Mouse (Mus musculus) layer of hippocampus, postnatal 14 days (tissue): ENCODE data around the gene Fam196b. TPM values are rescaled to one million over a fixed set of nuclear protein-coding genes. Genes with fewer than 3 reads are reported as not detected.

Source experiments
- DNase-seq, 2 experiments: peaks; one replicate each; pipeline ENCODE4 v3.0.0; 2021 to 2022; ENCODE audit warnings: low spot score in 2 of 2, mixed read lengths in 1 of 2
- total RNA-seq, 2 experiments: library from RNA; stranded (reverse); gene quantifications; 2 replicates each; pipeline ENCODE4 v1.2.3; 2021

Fam196b gene
- total RNA-seq, 2 experiments from 2014 or later, result 0.60 to 0.74 TPM

DNA sequence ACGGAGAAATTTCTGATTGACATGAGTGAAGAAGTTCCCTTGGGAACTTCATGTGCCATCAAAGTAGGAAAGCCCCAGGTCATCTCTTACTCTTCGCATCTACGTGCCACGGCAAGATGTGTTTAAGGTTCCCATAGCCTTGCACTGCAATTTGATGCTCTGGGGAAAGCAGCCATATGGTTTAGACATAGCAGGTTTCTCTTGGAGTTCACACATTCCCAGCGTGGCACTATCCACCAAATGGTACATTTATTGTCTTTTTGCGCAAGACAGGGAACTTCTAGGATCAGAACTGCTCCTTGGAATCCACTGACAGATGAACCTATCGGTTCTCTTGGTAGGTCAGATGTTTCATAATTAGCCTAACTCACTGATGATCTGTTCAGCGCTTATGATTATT, 86.7 kb downstream of the Fam196b start:
- DNase-seq, result no peak

DNA sequence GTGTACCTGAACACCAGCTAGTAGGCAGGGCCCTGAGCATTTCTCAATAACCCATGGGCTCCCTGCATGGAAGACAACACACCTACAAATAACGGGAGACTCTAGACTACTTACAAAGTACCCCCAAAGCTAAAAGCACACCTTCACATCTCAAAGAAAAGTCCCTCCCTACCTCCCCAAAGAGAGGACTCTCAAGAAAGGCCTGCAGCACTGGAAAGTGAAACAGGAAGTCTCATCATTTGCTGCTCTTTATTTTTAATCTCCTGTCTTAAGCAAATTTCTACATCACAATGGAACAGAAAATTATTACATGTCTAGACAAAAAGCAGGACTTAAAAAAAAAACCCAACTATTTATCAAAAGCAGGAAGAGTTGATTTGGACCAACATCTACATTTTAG, 90.7 kb downstream of the Fam196b start:
- no peak for DNase-seq

DNA sequence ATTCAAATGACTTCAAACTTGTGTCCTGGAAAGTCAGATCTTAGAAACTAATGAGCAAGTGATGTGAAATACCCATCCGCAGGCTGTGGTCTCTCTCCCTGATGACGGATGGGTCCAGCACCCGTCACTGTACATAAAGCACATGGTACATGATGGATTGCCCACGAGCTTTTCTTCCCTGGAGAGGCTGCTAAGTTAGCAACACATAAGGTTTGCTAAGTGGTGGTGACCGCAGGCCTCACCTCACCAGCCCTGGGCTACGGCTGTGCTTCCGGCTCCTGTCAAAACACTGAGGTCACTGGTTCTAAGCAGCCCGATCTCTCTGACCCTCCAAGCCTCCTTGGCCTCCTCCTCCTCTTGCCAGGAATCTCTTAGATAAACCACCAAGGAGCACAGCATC, 91.7 kb downstream of the Fam196b start:
- no peak for DNase-seq

DNA sequence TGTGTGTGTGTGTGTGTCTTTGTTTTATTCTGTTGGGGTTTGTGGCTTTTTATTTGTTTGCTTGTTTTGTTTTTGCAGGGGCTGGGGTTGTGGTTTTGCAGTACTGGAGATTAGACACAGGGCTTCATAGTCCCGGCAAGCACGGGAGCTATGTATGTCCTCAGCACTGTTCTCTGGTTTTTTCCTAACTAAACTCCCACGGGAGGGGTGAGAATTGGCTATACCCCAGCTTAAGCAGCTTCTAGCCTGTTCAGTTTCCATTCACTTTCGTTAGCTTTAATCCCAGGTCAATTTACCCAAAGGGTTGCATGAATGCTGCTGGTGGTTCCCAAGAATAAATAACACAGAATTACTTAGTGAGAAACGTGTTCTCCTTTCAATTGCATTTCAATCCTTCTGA, 92.2 kb downstream of the Fam196b start:
- DNase-seq, result no peak

DNA sequence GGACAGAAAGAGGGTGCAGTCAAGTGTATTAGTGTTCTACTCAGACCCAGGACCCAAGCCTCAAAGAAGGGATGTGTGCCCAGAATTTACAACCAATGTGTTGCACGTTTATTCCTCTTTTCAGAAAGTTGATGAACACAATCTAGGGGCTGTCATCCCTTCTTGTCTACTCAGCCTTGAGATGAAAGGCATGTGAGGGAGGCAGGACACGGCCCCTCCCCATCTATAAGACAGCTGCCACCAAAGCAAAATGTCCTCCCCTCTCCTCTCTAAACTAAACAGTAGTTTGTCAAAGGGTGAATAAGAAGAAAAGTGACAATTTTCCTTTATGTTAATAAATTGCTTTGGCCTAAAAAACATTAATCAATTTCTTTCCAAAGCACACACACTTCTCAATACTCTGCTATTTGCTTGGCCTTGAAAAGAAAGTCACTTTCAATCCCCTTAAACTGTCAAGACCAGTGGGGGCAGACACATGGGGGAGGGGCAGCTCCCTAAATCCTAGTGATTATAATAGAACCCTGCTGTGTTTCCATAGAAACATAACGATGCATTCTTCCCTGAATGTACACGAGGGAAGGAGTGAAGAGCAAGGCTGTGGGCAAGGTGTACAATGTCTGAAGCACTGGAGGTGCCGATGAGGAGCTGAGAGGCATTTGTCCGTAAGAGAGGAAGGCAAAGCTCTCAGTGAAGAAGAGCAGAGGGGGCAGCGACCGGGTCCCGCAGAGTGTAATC, 101.4 kb downstream of the Fam196b start:
- DNase-seq, result no peak

- DNase-seq, result no peak
Measured at GRCm38 (mm10) chr11:34416619-34416979, 102.0 kb downstream of the Fam196b start.

- no peak for DNase-seq
Measured at GRCm38 (mm10) chr11:34421061-34421460, 106.4 kb downstream of the Fam196b start.

- no peak for DNase-seq
Measured at GRCm38 (mm10) chr11:34424546-34424945, 109.9 kb downstream of the Fam196b start.

- DNase-seq, result no peak
Measured at GRCm38 (mm10) chr11:34427212-34427611, 112.6 kb downstream of the Fam196b start.

DNA sequence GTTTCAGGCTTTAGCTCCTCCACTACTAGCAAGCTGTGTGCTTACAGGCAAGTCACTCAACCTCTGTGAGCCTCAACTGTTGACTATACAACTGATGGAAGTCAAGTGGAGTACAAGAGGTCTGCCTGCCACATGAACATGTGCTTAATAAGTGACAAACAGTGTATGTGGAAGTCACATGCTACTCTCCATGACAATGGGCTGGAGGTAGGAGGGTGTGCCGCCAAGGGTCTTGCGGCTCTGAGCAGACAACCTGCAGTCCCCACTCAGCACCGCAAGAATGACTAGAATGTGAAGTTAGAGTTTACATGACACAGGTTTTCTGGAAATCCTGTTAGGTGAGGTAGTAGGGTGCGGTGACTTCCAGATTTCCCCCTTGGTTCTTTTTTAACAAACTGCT, 116.3 kb downstream of the Fam196b start:
- DNase-seq, result no peak

GRCm38 (mm10) chr11:34431371-34431770, 116.7 kb downstream of the Fam196b start:
- no peak for DNase-seq

GRCm38 (mm10) chr11:34431978-34432377, 117.4 kb downstream of the Fam196b start:
- no peak for DNase-seq

DNA sequence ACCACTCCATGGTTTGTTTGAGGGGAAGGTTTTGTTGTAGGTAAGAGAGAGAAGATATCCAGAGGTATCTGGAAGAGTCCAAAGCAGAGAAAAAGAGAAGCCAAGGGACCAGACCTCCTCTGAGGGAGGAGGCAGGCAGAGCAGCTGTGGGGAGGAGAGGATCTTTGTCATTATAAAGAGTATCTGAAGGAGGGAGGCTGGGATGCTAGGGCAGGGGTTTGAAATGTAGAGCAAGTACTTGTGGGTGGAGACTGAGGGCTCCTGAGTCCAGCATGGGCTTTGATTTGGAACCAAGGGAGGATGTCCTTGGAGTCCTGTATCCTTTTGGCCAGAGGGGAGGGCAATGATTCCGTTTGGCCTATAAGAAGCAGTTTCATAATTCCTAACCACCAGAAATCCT, 122.8 kb downstream of the Fam196b start:
- no peak for DNase-seq

DNA sequence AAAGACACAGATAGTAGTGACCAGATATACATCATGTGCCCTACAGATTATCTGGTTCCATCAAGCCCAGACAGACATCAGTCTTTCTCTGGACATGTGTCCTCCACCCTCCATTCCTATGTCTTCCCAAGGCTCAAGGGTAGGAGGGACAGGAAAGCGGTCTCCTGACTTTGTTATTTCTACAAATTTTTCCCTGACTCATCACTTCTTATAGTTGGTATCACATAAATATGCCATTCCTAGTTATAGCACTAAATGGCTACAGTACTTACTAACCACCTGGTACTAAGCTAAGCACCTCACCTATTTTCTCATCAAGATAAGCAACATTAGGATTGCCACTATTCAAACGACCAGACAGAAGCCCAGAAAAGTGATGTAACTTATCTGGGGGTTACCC, 123.8 kb downstream of the Fam196b start:
- no peak for DNase-seq

- DNase-seq, result no peak
Measured at GRCm38 (mm10) chr11:34447891-34448290, 133.3 kb downstream of the Fam196b start.

DNA sequence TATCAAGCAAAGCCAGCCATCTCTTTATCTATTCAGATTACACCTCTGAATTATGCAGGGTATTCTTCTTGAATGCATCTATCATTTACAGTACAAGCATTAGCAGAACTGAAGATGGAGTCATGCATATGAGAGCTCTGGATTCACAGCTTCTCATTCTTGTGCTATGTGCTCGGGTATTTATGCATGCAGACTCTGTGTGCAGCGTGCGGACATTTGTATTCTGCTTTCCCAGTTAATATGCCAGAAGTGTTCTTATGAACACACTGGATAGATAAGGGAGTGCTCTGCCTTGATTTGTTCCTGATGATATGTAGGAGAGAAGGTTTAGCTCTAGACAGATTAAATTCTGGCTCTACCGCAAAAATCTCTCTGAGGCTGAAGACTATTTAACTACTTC, 135.3 kb downstream of the Fam196b start:
- no peak for DNase-seq

- no peak for DNase-seq
Measured at GRCm38 (mm10) chr11:34467056-34467455, 152.4 kb downstream of the Fam196b start.

DNA sequence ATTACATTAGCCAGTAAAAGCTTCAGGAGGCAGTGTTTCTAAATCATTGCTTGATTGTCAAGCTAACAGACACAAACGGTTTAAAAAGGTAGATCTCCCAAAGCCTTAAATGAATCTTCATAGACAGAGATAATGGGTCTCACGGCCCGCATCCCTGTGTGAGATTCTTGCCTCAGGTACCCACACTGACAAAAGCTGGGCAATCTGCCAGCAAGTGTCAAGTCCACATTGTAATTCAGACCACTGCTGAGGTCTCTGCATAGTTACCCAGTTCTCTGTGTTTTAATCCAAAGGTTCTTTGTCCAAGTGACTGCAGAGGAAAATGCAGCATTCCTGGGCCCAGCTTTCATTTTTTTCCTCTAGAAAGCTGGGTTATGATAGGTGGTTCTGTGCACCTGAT, 153.9 kb downstream of the Fam196b start:
- no peak for DNase-seq

- no peak for DNase-seq
Measured at GRCm38 (mm10) chr11:34469792-34470191, 155.2 kb downstream of the Fam196b start.
